Mouse (Mus musculus): ENCODE measurements around the gene Polr2b. TPM values are rescaled to one million over a fixed set of nuclear protein-coding genes. Genes with fewer than 3 reads are reported as not detected.

Polr2b gene
- polyA plus RNA-seq, 1 experiment from 2014 or later, result 23.6 TPM

DNA sequence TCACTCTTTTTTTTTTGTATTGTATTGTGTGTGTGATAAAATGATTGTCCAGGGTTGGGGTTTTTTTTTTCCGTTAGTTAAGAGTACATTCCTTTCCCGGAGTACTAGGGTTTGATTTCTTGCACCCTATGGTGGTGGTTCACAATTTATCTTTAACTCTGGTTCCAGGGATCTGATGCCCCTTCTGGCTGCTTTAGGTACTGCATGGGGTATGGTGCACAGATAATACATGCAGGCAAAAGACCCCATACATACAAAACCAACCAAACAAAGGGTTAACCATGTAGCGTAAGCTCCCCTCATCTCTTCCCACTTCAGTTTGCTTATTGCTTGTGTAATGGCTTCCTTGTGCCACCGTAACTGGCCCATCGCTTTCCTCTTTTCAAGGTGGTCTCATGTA lies 34.0 kb upstream of the Polr2b start:
- no peaks in the 10 kb centered on the region for H3K27me3 ChIP-seq (replicated peaks; ENCODE audit: insufficient read depth, low read length)
- no peak overlapping the region for H3K4me3 ChIP-seq (ENCODE audit: low read depth, low read length)
- H3K36me3 ChIP-seq (ENCODE audit: insufficient read depth, low read length), result peaks cover 26% of the 10 kb centered on the region
- H3K27ac ChIP-seq (ENCODE audit: low read length), result no peak overlapping the region
- no peaks in the 10 kb centered on the region for H3K9me3 ChIP-seq (ENCODE audit: low read length)
- H3K9ac ChIP-seq (replicated peaks; ENCODE audit: low read depth), result no peak overlapping the region
- H3K4me1 ChIP-seq (ENCODE audit: insufficient read depth, low read depth, low read length), result no peaks in the 10 kb centered on the region; the same call in 1 of the 2 replicates
- ATAC-seq, result no peak
- no peak overlapping the region for H3K4me2 ChIP-seq (replicated peaks; ENCODE audit: low read depth, low read length)
- peak; percentile 75 for TF ChIP-seq CTCF (IDR thresholded peaks at IDR 0.05)
- no peak for TF ChIP-seq EP300 (IDR thresholded peaks at IDR 0.05)
- peak; percentile 36 for DNase-seq (ENCODE audit: low spot score)
- WGBS, result 83% methylated on average over 5 of the region's 5 CpGs

DNA sequence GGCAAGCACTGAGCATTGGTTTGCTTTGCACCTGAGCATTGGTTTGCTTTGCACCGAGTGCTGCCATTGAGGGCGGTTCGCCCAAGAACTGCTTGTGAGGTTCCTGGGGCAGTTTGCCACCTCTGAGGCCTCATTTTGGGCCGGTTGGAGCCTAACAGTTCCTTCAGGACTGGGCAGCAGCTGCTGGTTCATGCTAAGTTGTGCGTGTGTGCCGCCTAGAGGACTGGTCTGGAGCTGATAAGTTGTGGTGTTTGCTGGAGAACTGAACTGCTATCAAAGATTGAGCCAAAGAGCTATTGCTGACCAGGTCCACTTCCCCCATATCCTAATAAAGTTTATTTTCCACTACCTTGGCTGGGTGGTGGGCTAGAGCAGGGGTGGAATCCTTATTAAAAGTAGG lies 32.7 kb upstream of the Polr2b start:
- H3K4me2 ChIP-seq (replicated peaks; ENCODE audit: low read depth, low read length), result no peak overlapping the region
- no peak overlapping the region for H3K4me3 ChIP-seq (ENCODE audit: low read depth, low read length)
- H3K27ac ChIP-seq (ENCODE audit: low read length), result no peak overlapping the region
- TF ChIP-seq EP300 (IDR thresholded peaks at IDR 0.05), result no peak
- no peak for TF ChIP-seq CTCF (IDR thresholded peaks at IDR 0.05)
- ATAC-seq, result no peak
- no peaks in the 10 kb centered on the region; the same call in 1 of the 2 replicates for H3K4me1 ChIP-seq (ENCODE audit: insufficient read depth, low read depth, low read length)
- no peak for DNase-seq (ENCODE audit: low spot score)
- no peaks in the 10 kb centered on the region for H3K9me3 ChIP-seq (ENCODE audit: low read length)
- 94% methylated on average over 6 of the region's 6 CpGs for WGBS
- no peaks in the 10 kb centered on the region for H3K27me3 ChIP-seq (replicated peaks; ENCODE audit: insufficient read depth, low read length)
- peaks cover 35% of the 10 kb centered on the region for H3K36me3 ChIP-seq (ENCODE audit: insufficient read depth, low read length)
- H3K9ac ChIP-seq (replicated peaks; ENCODE audit: low read depth), result no peak overlapping the region

DNA sequence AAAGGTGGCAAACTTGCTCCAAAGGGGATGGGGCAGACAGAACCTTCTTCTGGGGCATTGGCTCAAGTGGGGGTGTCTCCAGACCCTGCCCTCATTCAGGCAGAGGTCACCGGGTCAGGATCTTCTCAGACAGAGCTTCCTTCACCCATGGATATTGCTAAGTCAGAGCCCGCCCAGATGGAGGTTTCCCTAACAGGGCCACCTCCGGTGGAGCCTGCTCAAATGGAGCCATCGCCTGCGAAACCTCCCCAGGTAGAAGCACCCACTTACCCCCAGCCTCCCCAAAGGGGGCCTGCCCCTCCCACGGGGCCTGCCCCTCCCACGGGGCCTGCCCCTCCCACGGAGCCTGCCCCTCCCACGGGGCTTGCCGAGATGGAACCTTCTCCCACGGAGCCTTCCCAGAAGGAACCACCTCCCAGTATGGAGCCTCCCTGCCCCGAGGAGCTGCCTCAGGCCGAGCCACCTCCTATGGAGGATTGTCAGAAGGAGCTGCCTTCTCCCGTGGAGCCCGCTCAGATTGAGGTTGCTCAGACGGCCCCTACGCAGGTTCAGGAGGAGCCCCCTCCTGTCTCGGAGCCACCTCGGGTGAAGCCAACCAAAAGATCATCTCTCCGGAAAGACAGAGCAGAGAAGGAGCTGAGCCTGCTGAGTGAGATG lies 28.3 kb upstream of the Polr2b start:
- H3K9me3 ChIP-seq (ENCODE audit: low read length), result no peaks in the 10 kb centered on the region
- TF ChIP-seq EP300 (IDR thresholded peaks at IDR 0.05) (no peak), CTCF (IDR thresholded peaks at IDR 0.05) (no peak)
- H3K4me3 ChIP-seq (ENCODE audit: low read depth, low read length), result no peak overlapping the region
- no peaks in the 10 kb centered on the region for H3K4me1 ChIP-seq (ENCODE audit: insufficient read depth, low read depth, low read length)
- H3K9ac ChIP-seq (replicated peaks; ENCODE audit: low read depth), result no peak overlapping the region
- H3K36me3 ChIP-seq (ENCODE audit: insufficient read depth, low read length), result peaks cover 40% of the 10 kb centered on the region
- 0 out of 2 replicates have a peak, but pooled peaks have one; percentile 17 for ATAC-seq
- H3K27ac ChIP-seq (ENCODE audit: low read length), result no peak overlapping the region
- no peak for DNase-seq (ENCODE audit: low spot score)
- WGBS, result 85% methylated on average over 20 of the region's 20 CpGs
- H3K27me3 ChIP-seq (replicated peaks; ENCODE audit: insufficient read depth, low read length), result no peaks in the 10 kb centered on the region
- no peak overlapping the region for H3K4me2 ChIP-seq (replicated peaks; ENCODE audit: low read depth, low read length)

DNA sequence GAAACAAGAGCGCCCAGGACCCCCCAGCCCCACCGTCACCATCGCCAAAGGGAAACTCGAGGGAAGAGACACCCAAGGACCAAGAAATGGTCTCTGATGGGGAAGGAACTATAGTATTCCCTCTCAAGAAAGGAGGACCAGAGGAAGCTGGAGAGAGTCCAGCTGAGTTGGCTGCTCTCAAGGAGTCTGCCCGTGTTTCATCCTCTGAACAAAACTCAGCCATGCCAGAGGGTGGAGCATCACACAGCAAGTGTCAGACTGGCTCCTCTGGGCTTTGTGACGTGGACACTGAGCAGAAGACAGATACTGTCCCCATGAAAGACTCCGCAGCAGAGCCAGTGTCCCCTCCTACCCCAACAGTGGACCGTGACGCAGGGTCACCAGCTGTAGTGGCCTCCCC lies 27.7 kb upstream of the Polr2b start:
- Histone ChIP-seq H3K4me1 (ENCODE audit: insufficient read depth, low read depth, low read length) (no peaks in the 10 kb centered on the region), H3K4me3 (ENCODE audit: low read depth, low read length) (no peak overlapping the region), H3K4me2 (replicated peaks; ENCODE audit: low read depth, low read length) (no peak overlapping the region), H3K9ac (replicated peaks; ENCODE audit: low read depth) (no peak overlapping the region), H3K27me3 (replicated peaks; ENCODE audit: insufficient read depth, low read length) (no peaks in the 10 kb centered on the region), H3K27ac (ENCODE audit: low read length) (no peak overlapping the region), H3K36me3 (ENCODE audit: insufficient read depth, low read length) (peaks cover 36% of the 10 kb centered on the region), H3K9me3 (ENCODE audit: low read length) (no peaks in the 10 kb centered on the region)
- no peak for TF ChIP-seq EP300 (IDR thresholded peaks at IDR 0.05)
- no peak for TF ChIP-seq CTCF (IDR thresholded peaks at IDR 0.05)
- DNase-seq (ENCODE audit: low spot score) (no peak), ATAC-seq (no peak)
- WGBS, result 82% methylated on average over 9 of the region's 9 CpGs

DNA sequence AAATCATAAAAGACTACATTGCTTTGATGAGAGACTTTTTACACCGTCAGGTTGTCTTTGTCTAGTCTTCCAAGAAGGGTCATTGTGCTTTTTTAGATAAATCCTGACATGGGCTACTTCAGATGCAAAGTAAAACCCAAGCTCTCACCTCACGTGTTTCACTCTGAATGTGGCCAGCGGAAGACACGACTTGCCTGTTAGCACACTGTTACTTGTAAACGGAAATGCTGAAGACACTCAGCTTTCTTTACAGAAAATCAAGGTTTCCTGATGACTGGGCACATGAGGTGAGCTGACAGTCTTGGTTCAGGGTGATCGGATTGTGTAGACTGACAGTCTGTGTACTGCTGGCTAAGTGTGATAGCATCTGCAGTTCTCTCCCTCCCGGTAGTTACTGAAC lies 24.3 kb upstream of the Polr2b start:
- Histone ChIP-seq H3K4me1 (ENCODE audit: insufficient read depth, low read depth, low read length) (no peaks in the 10 kb centered on the region), H3K27me3 (replicated peaks; ENCODE audit: insufficient read depth, low read length) (no peaks in the 10 kb centered on the region), H3K4me2 (replicated peaks; ENCODE audit: low read depth, low read length) (no peak overlapping the region), H3K36me3 (ENCODE audit: insufficient read depth, low read length) (peaks cover 27% of the 10 kb centered on the region), H3K9ac (replicated peaks; ENCODE audit: low read depth) (no peak overlapping the region), H3K4me3 (ENCODE audit: low read depth, low read length) (no peak overlapping the region), H3K27ac (ENCODE audit: low read length) (no peak overlapping the region), H3K9me3 (ENCODE audit: low read length) (no peaks in the 10 kb centered on the region)
- DNase-seq (ENCODE audit: low spot score) (no peak), ATAC-seq (no peak)
- WGBS, result 86% methylated on average over 7 of the region's 7 CpGs
- TF ChIP-seq EP300 (IDR thresholded peaks at IDR 0.05) (no peak), CTCF (IDR thresholded peaks at IDR 0.05) (no peak)

DNA sequence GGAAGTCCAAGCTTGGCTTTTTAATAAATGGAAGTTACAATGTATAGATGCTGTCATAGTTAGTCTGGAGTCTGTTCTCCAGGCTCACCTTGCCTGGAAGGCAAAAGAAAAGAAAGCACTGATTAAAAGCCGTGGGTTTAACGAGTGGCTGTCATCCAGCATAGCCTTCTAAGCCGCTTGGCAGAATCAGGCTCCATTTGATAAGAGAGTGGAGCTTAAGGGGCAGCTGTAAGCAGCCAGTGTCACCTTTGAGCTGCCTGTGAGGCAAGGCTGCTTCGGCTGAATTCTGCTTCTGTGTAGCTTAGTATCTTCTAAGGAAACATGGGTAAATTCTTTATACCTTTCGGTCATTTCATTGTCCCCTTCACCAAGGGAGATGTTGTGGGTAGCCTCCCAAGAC lies 23.0 kb upstream of the Polr2b start:
- Histone ChIP-seq H3K27me3 (replicated peaks; ENCODE audit: insufficient read depth, low read length) (no peaks in the 10 kb centered on the region), H3K9ac (replicated peaks; ENCODE audit: low read depth) (no peak overlapping the region), H3K4me2 (replicated peaks; ENCODE audit: low read depth, low read length) (no peak overlapping the region), H3K4me1 (ENCODE audit: insufficient read depth, low read depth, low read length) (no peaks in the 10 kb centered on the region), H3K36me3 (ENCODE audit: insufficient read depth, low read length) (peaks cover 14% of the 10 kb centered on the region), H3K9me3 (ENCODE audit: low read length) (no peaks in the 10 kb centered on the region), H3K4me3 (ENCODE audit: low read depth, low read length) (no peak overlapping the region), H3K27ac (ENCODE audit: low read length) (no peak overlapping the region)
- 83% methylated on average over 5 of the region's 5 CpGs for WGBS
- ATAC-seq, result no peak
- DNase-seq (ENCODE audit: low spot score), result no peak
- TF ChIP-seq CTCF (IDR thresholded peaks at IDR 0.05) (no peak), EP300 (IDR thresholded peaks at IDR 0.05) (no peak)

Measured in lung, postnatal 0 days (tissue).